Comparison of ENCODE assay signal across 8 mouse cellular contexts in genomic region chr1:151483568-151483967, GRCm38 (mm10). TPM values are rescaled to one million over a fixed set of nuclear protein-coding genes. Genes with fewer than 3 reads are reported as not detected.
DNase-seq lines count a peak whose midpoint lies in the region; ATAC-seq and TF ChIP-seq lines count a peak whose summit lies in the region.
"Had no signal": no experiment of that assay in that cellular context is flagged by ENCODE, and none has a peak within 500 bp of the region (broad histone marks: within the 10 kb centered on the region; RNA-seq: fewer than 3 reads in every experiment).

No protein-coding gene starts in this region.

- H3K4me2 ChIP-seq in kidney, embryonic 16.5 days (replicated peaks; ENCODE audit: low read depth, low read length) = no peak overlapping the region

- in situ Hi-C loops in ES-E14 (cut with MboI; ENCODE audit: low sequenced_read_pairs in 2 of 2, unreplicated experiment in 2 of 2) = loop anchor here in 1 of 2 experiments (10.0 kb wide), 1 partner anchor 221 kb away; no protein-coding TSS in a partner anchor

- peak; percentile 47 for DNase-seq in kidney, adult 9 months
- no peak for DNase-seq in ES-E14 (ENCODE audit: low read depth, low spot score)
- DNase-seq in induced T-regulatory cell, adult 2 months (ENCODE audit: low read depth) = peak; percentile 57
- peak; percentile 12 to 27 for DNase-seq in natural killer cell, adult 2 months (ENCODE audit: low spot score in 2 of 2)
- DNase-seq in gastrocnemius, postnatal 25 days = no peak
- DNase-seq in gastrocnemius, adult 18-20 months (ENCODE audit: low spot score) = no peak

- H3K9ac ChIP-seq in kidney, embryonic 16.5 days (replicated peaks; ENCODE audit: low read length) = no peak overlapping the region
- H3K9ac ChIP-seq in ES-E14 (ENCODE audit: insufficient read depth, low read depth, low read length, poor library complexity, severe bottlenecking) = no peak overlapping the region

- H3K9me3 ChIP-seq in kidney, embryonic 16.5 days (ENCODE audit: low read length) = no peaks in the 10 kb centered on the region
- no peaks in the 10 kb centered on the region for H3K9me3 ChIP-seq in ES-E14 (ENCODE audit: control insufficient read depth, insufficient read depth, low read depth, low read length)

- peaks cover 11% of the 10 kb centered on the region for H3K4me1 ChIP-seq in kidney, embryonic 16.5 days (ENCODE audit: insufficient read depth, low read length)
- peaks cover 0 to 3% of the 10 kb centered on the region in 2 experiments; a peak in 1 of 4 replicates for H3K4me1 ChIP-seq in ES-E14 (ENCODE audit: control insufficient read depth in 2 of 2, insufficient read depth in 2 of 2, low read length in 2 of 2, poor library complexity in 1 of 2)

- H3K4me3 ChIP-seq in kidney, embryonic 16.5 days (ENCODE audit: low read length) = no peak overlapping the region
- H3K4me3 ChIP-seq in ES-E14 (ENCODE audit: insufficient read depth in 1 of 2, low read depth in 1 of 2, low read length in 2 of 2, poor library complexity in 1 of 2, severe bottlenecking in 1 of 2) = no peak overlapping the region
- H3K4me3 ChIP-seq: myocyte had no signal

- no peak overlapping the region for H3K27ac ChIP-seq in kidney, embryonic 16.5 days (ENCODE audit: low read length)
- no peak overlapping the region for H3K27ac ChIP-seq in ES-E14 (ENCODE audit: insufficient read depth, low read depth, low read length, poor library complexity, severe bottlenecking)

- 75% methylated on average over 1 of the region's 1 CpGs for WGBS in kidney, embryonic 16.5 days

- 0 out of 2 replicates have a peak, but pooled peaks cover 11% of the 10 kb centered on the region for H3K36me3 ChIP-seq in kidney, embryonic 16.5 days (ENCODE audit: insufficient read depth, low read length)
- H3K36me3 ChIP-seq in ES-E14 (ENCODE audit: control insufficient read depth, insufficient read depth, low read length, poor library complexity, severe bottlenecking) = peaks cover 2% of the 10 kb centered on the region

- H3K27me3 ChIP-seq in kidney, embryonic 16.5 days (ENCODE audit: insufficient read depth, low read length) = no peaks in the 10 kb centered on the region

- ATAC-seq in kidney, embryonic 16.5 days (ENCODE audit: low FRiP score, low TSS enrichment) = no peak

TF ChIP-seq in ES-E14, 5 proteins besides CTCF, POLR2A, EP300 and RAD21:
- TF ChIP-seq MAFK (IDR thresholded peaks at IDR 0.05; ENCODE audit: insufficient read depth, low read depth, low read length) (no peak), CHD2 (IDR thresholded peaks at IDR 0.05; ENCODE audit: low read depth, low read length) (no peak), ZNF384 (IDR thresholded peaks at IDR 0.05; ENCODE audit: low read depth, low read length) (no peak), ZC3H11A (IDR thresholded peaks at IDR 0.05; ENCODE audit: borderline replicate concordance, low read depth, low read length) (0 out of 2 replicates have a peak, but pooled peaks have one; percentile 30)

RNA-seq across cellular contexts. Expression of gene Rnf2, which starts 17.2 kb away (rescaled TPM):
- 97.0 and 100 TPM in 2 replicates for polyA plus RNA-seq in kidney, embryonic 16.5 days (2015; fragmentation: Nextera tagmentation; extraction: Ambion mirVana)
- total RNA-seq in ES-E14 (2012; rRNA removed) = 54.1 and 58.9 TPM in 2 replicates
- total RNA-seq in gastrocnemius, postnatal 25 days (2021) = 10 to 100 TPM; 10.4 to 13.5 TPM
- 10 to 100 TPM; 12.4 to 16.9 TPM for total RNA-seq in gastrocnemius, adult 18-20 months (2021)

RNA-seq across cellular contexts. Expression of gene Trmt1l, which starts 55.2 kb away (rescaled TPM):
- 41.6 and 49.2 TPM in 2 replicates for polyA plus RNA-seq in kidney, embryonic 16.5 days (2015; fragmentation: Nextera tagmentation; extraction: Ambion mirVana)
- total RNA-seq in ES-E14 (2012; rRNA removed) = 18.1 and 19.8 TPM in 2 replicates
- 10 to 100 TPM; 12.8 to 12.9 TPM for total RNA-seq in gastrocnemius, postnatal 25 days (2021)
- 10 to 100 TPM; 15.1 to 16.0 TPM for total RNA-seq in gastrocnemius, adult 18-20 months (2021)

RNA-seq across cellular contexts. Expression of gene Swt1, which starts 55.3 kb away (rescaled TPM):
- polyA plus RNA-seq in kidney, embryonic 16.5 days (2015; fragmentation: Nextera tagmentation; extraction: Ambion mirVana) = 17.1 and 23.7 TPM in 2 replicates
- total RNA-seq in ES-E14 (2012; rRNA removed) = 16.9 and 22.6 TPM in 2 replicates
- 1 to 10 TPM; 8.4 to 9.9 TPM for total RNA-seq in gastrocnemius, postnatal 25 days (2021)
- 1 to 10 TPM; 7.5 to 9.0 TPM for total RNA-seq in gastrocnemius, adult 18-20 months (2021)

Comparison
In these comparisons a context has a peak if more than half of its experiments do, and no peak if none do; other contexts are left out.
1. DNase-seq: peak in kidney, adult 9 months (single experiment), induced T-regulatory cell, adult 2 months (single experiment) and natural killer cell, adult 2 months (2 of 2); none in ES-E14 (single experiment), gastrocnemius, postnatal 25 days (single experiment) and gastrocnemius, adult 18-20 months (single experiment).